Mouse (Mus musculus) olfactory bulb, adult 2 months (tissue): ENCODE results near the gene Ccdc82. TPM values are rescaled to one million over a fixed set of nuclear protein-coding genes. Genes with fewer than 3 reads are reported as not detected.

ENCODE experiments used
- H3K27ac ChIP-seq: fragments of 200-500 bp; 2 replicates; pipeline ENCODE4 v1.5.1; 2012; ENCODE audit warnings: low read depth, low read length; ENCODE audit not compliant: insufficient read depth
- H3K4me1 ChIP-seq: fragments of 200-500 bp; 2 replicates; pipeline ENCODE4 v1.6.1; 2012; ENCODE audit warnings: low read length; ENCODE audit not compliant: control insufficient read depth, insufficient read depth
- H3K4me3 ChIP-seq: fragments of 200-500 bp; 2 replicates; pipeline ENCODE4 v1.5.1; 2012; ENCODE audit warnings: mild to moderate bottlenecking, low read depth, low read length, moderate library complexity; ENCODE audit not compliant: insufficient read depth
- CTCF ChIP-seq: fragments of 200-500 bp; IDR thresholded peaks from 2 replicates; pipeline ENCODE4 v1.5.1; 2012; ENCODE audit warnings: low read depth, mild to moderate bottlenecking, low read length, moderate library complexity; ENCODE audit not compliant: insufficient read depth
- POLR2A ChIP-seq: fragments of 200-500 bp; IDR thresholded peaks from 2 replicates; pipeline ENCODE4 v1.6.1; 2012; ENCODE audit warnings: mild to moderate bottlenecking, low read depth, low read length, moderate library complexity; ENCODE audit not compliant: insufficient read depth
- WGBS: fragments of 180-500 bp; shearing (Covaris S2); methylation state at CpG from one replicate; pipeline ENCODE4 v1.1.7; 2018; 5-methylcytosine and 5-hydroxymethylcytosine counted together
- polyA plus RNA-seq: library from polyadenylated mRNA; stranded (reverse); fragments of >200 nt; gene quantifications from 2 replicates; pipeline ENCODE4 v1.2.4, GENCODE M21; 2012; ENCODE audit warnings: low replicate concordance; ENCODE audit not compliant: missing spikeins, insufficient read depth, insufficient read length

The Ccdc82 gene
- polyA plus RNA-seq, 1 experiment = not detected

DNA sequence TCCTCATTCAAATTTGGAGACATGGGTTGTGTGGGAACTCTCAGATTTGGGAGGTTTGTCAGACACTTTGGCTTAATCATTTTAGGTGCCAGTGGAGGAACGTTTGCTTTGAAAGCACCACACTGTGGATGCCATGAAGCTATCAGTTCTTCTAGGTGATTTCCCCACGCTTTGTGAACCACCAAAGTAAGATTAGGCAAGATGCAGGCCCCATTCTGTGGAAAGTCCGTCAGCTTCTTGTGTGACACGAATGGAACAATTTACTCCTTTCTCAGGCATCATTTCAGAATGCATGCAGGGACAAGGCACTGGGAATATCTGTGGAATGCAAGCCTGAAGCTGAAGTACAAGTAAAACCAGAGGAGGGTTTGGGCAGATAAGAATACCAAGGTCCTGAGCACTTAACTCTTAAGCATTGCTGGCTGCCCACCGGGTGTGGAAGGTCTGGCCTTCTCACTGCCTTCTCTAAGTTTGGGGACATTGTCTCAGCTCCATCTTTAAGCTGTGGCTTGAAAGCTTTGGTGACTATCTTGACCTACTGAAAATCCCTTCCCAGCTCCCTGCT lies 74.1 kb downstream of the Ccdc82 start:
- H3K4me1 ChIP-seq = no peaks in the 10 kb centered on the region
- no peak overlapping the region for H3K27ac ChIP-seq
- WGBS = 62% methylated on average over 5 of the region's 5 CpGs
- no peak for TF ChIP-seq CTCF
- TF ChIP-seq POLR2A = no peak
- H3K4me3 ChIP-seq = no peak overlapping the region

DNA sequence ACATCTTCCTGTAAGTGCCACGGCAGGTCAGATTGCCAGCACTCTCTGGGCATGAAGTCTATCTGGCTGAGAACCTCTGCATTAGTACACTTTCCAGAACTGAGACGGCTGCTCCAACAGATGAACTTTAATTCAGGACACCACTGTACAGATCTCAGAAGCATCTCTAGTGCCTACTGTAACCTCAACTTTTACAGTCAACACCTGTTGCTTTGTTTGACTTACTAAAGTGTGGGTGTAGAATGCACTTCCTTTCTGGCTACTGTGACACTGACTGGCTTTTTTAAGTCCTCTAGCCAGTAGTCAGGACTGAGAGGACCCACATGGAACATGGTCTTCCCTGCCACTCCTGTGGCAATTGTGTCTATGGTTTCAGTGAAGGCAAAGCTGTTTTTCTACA lies 76.3 kb downstream of the Ccdc82 start:
- WGBS = 71% methylated on average over 2 of the region's 2 CpGs
- TF ChIP-seq CTCF = no peak
- TF ChIP-seq POLR2A = no peak
- H3K4me1 ChIP-seq = no peaks in the 10 kb centered on the region
- H3K27ac ChIP-seq = no peak overlapping the region
- no peak overlapping the region for H3K4me3 ChIP-seq

DNA sequence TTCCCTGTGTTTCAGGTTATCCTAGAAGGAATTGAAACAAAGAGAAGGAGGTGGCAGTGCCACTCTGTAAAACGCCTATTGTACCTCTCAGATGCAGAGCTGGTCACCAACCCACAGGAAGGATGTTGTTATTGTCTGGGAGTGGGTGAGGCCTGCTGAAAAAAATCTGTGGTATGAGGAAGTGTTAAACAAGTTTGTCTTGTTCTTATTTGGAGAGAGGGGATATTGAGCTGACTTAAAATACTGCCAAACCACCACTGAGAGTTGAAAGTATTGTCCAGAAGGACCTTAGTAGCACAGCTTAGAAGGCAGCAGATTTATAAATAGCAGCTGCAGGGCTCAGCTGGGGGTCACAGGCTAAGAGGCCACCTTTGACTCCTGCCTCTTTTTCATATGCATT lies 76.9 kb downstream of the Ccdc82 start:
- Histone ChIP-seq H3K4me1 (no peaks in the 10 kb centered on the region), H3K27ac (no peak overlapping the region), H3K4me3 (no peak overlapping the region)
- 62% methylated on average over 1 of the region's 1 CpGs for WGBS
- TF ChIP-seq POLR2A (no peak), CTCF (no peak)

Other genes with a start within 250 kb of the Ccdc82 start
- not detected in 2 replicates for gene Jrkl, start 1.1 kb upstream of the Ccdc82 start, polyA plus RNA-seq
- not detected in 2 replicates for gene Maml2, start 51.0 kb downstream of the Ccdc82 start, polyA plus RNA-seq
- not detected in 2 replicates for gene Gm17571, start 199.8 kb downstream of the Ccdc82 start, polyA plus RNA-seq